Mouse (Mus musculus) liver, postnatal 0 days (tissue): ENCODE results near the gene Glmn.

ENCODE experiments used
- CTCF ChIP-seq: sonication (generic); IDR thresholded peaks from 2 replicates; pipeline ENCODE4 v1.5.1; 2016; ENCODE audit warnings: antibody characterized with exemption, low read depth
- EP300 ChIP-seq: IDR thresholded peaks from 2 replicates; pipeline ENCODE4 v1.6.1; 2016; ENCODE audit warnings: antibody characterized with exemption, low read depth, mild to moderate bottlenecking

GRCm38 (mm10) chr5:107528856-107529255, 68.8 kb downstream of the Glmn start:
- no peak for TF ChIP-seq EP300
- no peak for TF ChIP-seq CTCF
